Mouse (Mus musculus) ES-Bruce4 (cell line): Measurements from ENCODE around the gene Flad1.

ENCODE experiments used
- CTCF ChIP-seq: IDR thresholded peaks from one replicate; pipeline ENCODE4 v1.8.1; 2011; ENCODE audit warnings: low read depth, low read length
- EP300 ChIP-seq: IDR thresholded peaks from 2 replicates; pipeline ENCODE4 v1.6.1; 2011; ENCODE audit warnings: low read depth, low read length; ENCODE audit not compliant: insufficient read depth
- POLR2A ChIP-seq: IDR thresholded peaks from one replicate; pipeline ENCODE4 v1.8.1; 2011; ENCODE audit warnings: low read length; ENCODE audit not compliant: insufficient read depth

- TF ChIP-seq CTCF (no peak), POLR2A (no peak), EP300 (no peak)
Measured at GRCm38 (mm10) chr3:89380711-89381110, 31.0 kb downstream of the Flad1 start.
